Comparison of ENCODE assay signal across 14 mouse cellular contexts in the genomic region with DNA sequence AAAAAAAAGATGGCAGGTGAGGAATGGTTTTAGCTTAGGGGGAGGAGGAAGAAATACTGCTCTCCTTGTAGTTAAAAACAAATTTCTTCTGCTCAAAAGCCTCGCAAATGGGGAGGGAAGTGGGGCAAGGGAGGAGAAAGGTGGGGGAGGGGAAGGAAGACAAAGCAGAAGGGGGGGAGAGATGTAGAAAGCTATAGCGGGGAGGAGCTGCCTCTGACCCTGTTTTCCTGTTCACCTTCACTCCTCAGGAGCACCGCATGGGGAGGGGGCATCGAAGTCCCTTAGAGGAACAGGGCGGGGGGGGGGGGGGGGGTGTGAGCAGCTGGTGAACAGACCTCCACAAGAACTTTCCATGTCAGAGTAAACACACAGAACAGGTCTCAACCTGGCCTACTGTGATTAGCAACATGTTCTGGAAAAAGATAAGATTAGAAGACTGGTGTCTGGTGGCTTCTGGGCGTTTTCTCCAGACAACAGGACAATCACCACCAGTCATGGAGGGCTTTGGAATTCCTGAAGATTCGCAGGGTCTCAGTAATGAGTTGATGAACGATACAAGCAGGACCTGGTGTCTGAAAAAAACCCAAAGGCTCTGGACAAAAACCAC.
DNase-seq lines count a peak whose midpoint lies in the region; ATAC-seq and TF ChIP-seq lines count a peak whose summit lies in the region.
"Had no signal": no experiment of that assay in that cellular context is flagged by ENCODE, and none has a peak within 500 bp of the region (broad histone marks: within the 10 kb centered on the region; RNA-seq: fewer than 3 reads in every experiment).

No protein-coding gene starts in this region.

- no peak for ATAC-seq in lung, embryonic 16.5 days (ENCODE audit: low read depth)
- peak; percentile 73 for ATAC-seq in erythroblast, adult 5-6 weeks (replicated peaks; ENCODE audit: low FRiP score, poor library complexity, severe bottlenecking)
- ATAC-seq in liver, postnatal 0 days = peak; percentile 86
- no peak for ATAC-seq in hindbrain, embryonic 16.5 days
- ATAC-seq: midbrain, embryonic 16.5 days had no signal

- peak overlapping the region; percentile 21; the same call in 1 of the 2 replicates for H3K27ac ChIP-seq in lung, embryonic 16.5 days (ENCODE audit: low read length)
- H3K27ac ChIP-seq in liver, postnatal 0 days (ENCODE audit: low read depth) = no peak overlapping the region
- H3K27ac ChIP-seq in hindbrain, embryonic 16.5 days (ENCODE audit: low read depth, low read length) = no peak overlapping the region
- H3K27ac ChIP-seq: heart, adult 2 months; hindbrain, embryonic 14.5 days; kidney, postnatal 0 days; neural tube, embryonic 15.5 days had no signal

- H3K4me3 ChIP-seq in lung, embryonic 16.5 days (ENCODE audit: low read length) = no peak overlapping the region
- no peak overlapping the region for H3K4me3 ChIP-seq in liver, postnatal 0 days (ENCODE audit: low read depth, low read length)
- H3K4me3 ChIP-seq in hindbrain, embryonic 16.5 days (ENCODE audit: low read length) = no peak overlapping the region
- H3K4me3 ChIP-seq: heart, adult 2 months; neural tube, embryonic 15.5 days had no signal

- WGBS in lung, embryonic 16.5 days = 30% methylated on average over 7 of the region's 8 CpGs
- WGBS in liver, postnatal 0 days (ENCODE audit: insufficient replicate concordance) = 34% methylated on average over 8 of the region's 8 CpGs
- WGBS in hindbrain, embryonic 16.5 days = 45% methylated on average over 8 of the region's 8 CpGs

- H3K4me1 ChIP-seq in lung, embryonic 16.5 days (replicated peaks; ENCODE audit: control insufficient read depth, insufficient read depth, low read length) = peaks cover 39% of the 10 kb centered on the region
- H3K4me1 ChIP-seq in liver, postnatal 0 days (ENCODE audit: insufficient read depth) = peaks cover 37% of the 10 kb centered on the region
- H3K4me1 ChIP-seq in hindbrain, embryonic 16.5 days (ENCODE audit: control insufficient read depth, insufficient read depth, low read depth, low read length) = peaks cover 47% of the 10 kb centered on the region

- TF ChIP-seq CTCF in liver, postnatal 0 days (IDR thresholded peaks at IDR 0.05; ENCODE audit: low read depth) = no peak

- no peak for DNase-seq in lung, postnatal 14 days
- DNase-seq in c-Kit-positive CD71-positive TER-119-negative erythroid progenitor cells, embryonic 14.5 days (ENCODE audit: low read depth) = peak; percentile 58
- DNase-seq in liver, postnatal 0 days = no peak
- no peak for DNase-seq in kidney, adult 11 months
- DNase-seq: adrenal gland, adult 8-10 months; heart, adult 2 months had no signal

- H3K36me3 ChIP-seq in lung, embryonic 16.5 days (ENCODE audit: control insufficient read depth, insufficient read depth, low read length) = no peaks in the 10 kb centered on the region; the same call in 1 of the 2 replicates
- peaks cover 3% of the 10 kb centered on the region; the same call in 1 of the 2 replicates for H3K36me3 ChIP-seq in liver, postnatal 0 days (replicated peaks; ENCODE audit: insufficient read depth, low read length)
- no peaks in the 10 kb centered on the region for H3K36me3 ChIP-seq in hindbrain, embryonic 16.5 days (ENCODE audit: control insufficient read depth, insufficient read depth, low read length)
- H3K36me3 ChIP-seq: neural tube, embryonic 15.5 days had no signal

- H3K9ac ChIP-seq in lung, embryonic 16.5 days (ENCODE audit: low read length) = no peak overlapping the region
- no peak overlapping the region for H3K9ac ChIP-seq in liver, postnatal 0 days (replicated peaks)
- no peak overlapping the region for H3K9ac ChIP-seq in hindbrain, embryonic 16.5 days (ENCODE audit: low read depth, low read length)
- H3K9ac ChIP-seq: hindbrain, embryonic 14.5 days; neural tube, embryonic 15.5 days had no signal

- no peaks in the 10 kb centered on the region for H3K9me3 ChIP-seq in lung, embryonic 16.5 days (ENCODE audit: control insufficient read depth, low read length)
- no peaks in the 10 kb centered on the region for H3K9me3 ChIP-seq in liver, postnatal 0 days (ENCODE audit: low read length)
- no peaks in the 10 kb centered on the region for H3K9me3 ChIP-seq in hindbrain, embryonic 16.5 days (ENCODE audit: control insufficient read depth, low read length)
- H3K9me3 ChIP-seq: neural tube, embryonic 15.5 days had no signal

- peak; percentile 93 for TF ChIP-seq EP300 in liver, postnatal 0 days (IDR thresholded peaks at IDR 0.05; ENCODE audit: low read depth)

- no peak overlapping the region for H3K4me2 ChIP-seq in lung, embryonic 16.5 days (ENCODE audit: low read depth, low read length)
- H3K4me2 ChIP-seq in liver, postnatal 0 days (ENCODE audit: low read depth, low read length) = peak overlapping the region; percentile 38
- no peak overlapping the region for H3K4me2 ChIP-seq in hindbrain, embryonic 16.5 days (ENCODE audit: low read length)
- H3K4me2 ChIP-seq: hindbrain, embryonic 14.5 days; neural tube, embryonic 15.5 days had no signal

- H3K27me3 ChIP-seq in lung, embryonic 16.5 days (ENCODE audit: control insufficient read depth, insufficient read depth, low read depth, low read length) = no peaks in the 10 kb centered on the region
- no peaks in the 10 kb centered on the region for H3K27me3 ChIP-seq in liver, postnatal 0 days (ENCODE audit: insufficient read depth, low read length)
- no peaks in the 10 kb centered on the region for H3K27me3 ChIP-seq in hindbrain, embryonic 16.5 days (replicated peaks; ENCODE audit: control insufficient read depth, insufficient read depth, low read length)
- H3K27me3 ChIP-seq: CH12.LX; neural tube, embryonic 15.5 days had no signal

Comparison
In these comparisons a context has a peak if more than half of its experiments do, and no peak if none do; other contexts are left out.
1. ATAC-seq: peak in erythroblast, adult 5-6 weeks (single experiment) and liver, postnatal 0 days (single experiment); none in lung, embryonic 16.5 days (single experiment) and hindbrain, embryonic 16.5 days (single experiment).